Mouse (Mus musculus) heart, postnatal 0 days (tissue): ENCODE results near the gene Acads. TPM values are rescaled to one million over a fixed set of nuclear protein-coding genes. Genes with fewer than 3 reads are reported as not detected.
"Not testable (repeated sequence)": the region's sequence is repeated elsewhere in the genome, so short reads cannot be mapped to it uniquely, and the experiment has no call there.

Source experiments
- ATAC-seq: fragments of 200-750 bp; cut with Nextera tagmentation; 2 replicates; pipeline ENCODE4 v1.8.0; 2017; ENCODE audit warnings: low read depth, moderate number of reproducible peaks, moderate library complexity; ENCODE audit not compliant: insufficient read depth
- DNase-seq: peaks from one replicate; pipeline ENCODE4 v3.0.0-alpha.2; 2016; ENCODE audit warnings: low spot score
- H3K27ac ChIP-seq: fragments of 300-500 bp; sonication (generic); 2 replicates; pipeline ENCODE4 v1.5.1; 2014; ENCODE audit warnings: low read depth, mild to moderate bottlenecking
- H3K27me3 ChIP-seq: fragments of 300-500 bp; sonication (generic); 2 replicates; pipeline ENCODE4 v1.6.1; 2014; ENCODE audit warnings: low read length, mixed read lengths; ENCODE audit not compliant: control insufficient read depth, insufficient read depth
- H3K36me3 ChIP-seq: fragments of 300-500 bp; sonication (generic); replicated peaks from 2 replicates; pipeline ENCODE4 v1.6.1; 2014; ENCODE audit warnings: low read length, mixed read lengths; ENCODE audit not compliant: control insufficient read depth, insufficient read depth
- H3K4me1 ChIP-seq: fragments of 300-500 bp; sonication (generic); 2 replicates; pipeline ENCODE4 v1.6.1; 2014; ENCODE audit warnings: antibody characterized with exemption; ENCODE audit not compliant: control insufficient read depth, insufficient read depth
- H3K4me2 ChIP-seq: fragments of 300-500 bp; sonication (generic); 2 replicates; pipeline ENCODE4 v1.6.1; 2014; ENCODE audit warnings: low read depth, mild to moderate bottlenecking, low read length, moderate library complexity
- H3K4me3 ChIP-seq: fragments of 300-500 bp; sonication (generic); 2 replicates; pipeline ENCODE4 v1.5.1; 2014; ENCODE audit warnings: low read depth, low read length
- H3K9ac ChIP-seq: fragments of 300-500 bp; sonication (generic); replicated peaks from 2 replicates; pipeline ENCODE4 v1.6.1; 2014; ENCODE audit warnings: low read depth, low read length, mixed read lengths
- H3K9me3 ChIP-seq: fragments of 300-500 bp; sonication (generic); replicated peaks from 2 replicates; pipeline ENCODE4 v1.6.1; 2016; ENCODE audit warnings: low read length; ENCODE audit not compliant: control insufficient read depth
- CTCF ChIP-seq: IDR thresholded peaks from 2 replicates; pipeline ENCODE4 v1.5.1; 2016; ENCODE audit warnings: antibody characterized with exemption, control low read depth, low read depth
- EP300 ChIP-seq: IDR thresholded peaks from 2 replicates; pipeline ENCODE4 v1.6.1; 2016; ENCODE audit warnings: antibody characterized with exemption, low read depth
- WGBS: fragments of 180-500 bp; shearing (Covaris S2); extraction: QIAGEN DNeasy Blood & Tissue Kit; methylation state at CpG from one replicate; pipeline ENCODE4 v1.1.7; 2014; 5-methylcytosine and 5-hydroxymethylcytosine counted together
- polyA plus RNA-seq: library from polyadenylated mRNA; unstranded; fragments of >200 nt; fragmentation: Nextera tagmentation; extraction: Ambion mirVana; gene quantifications from 2 replicates; pipeline ENCODE4 v1.2.1, GENCODE M21; 2015
- total RNA-seq: library from RNA; depleted of rRNA; stranded (reverse); fragments of >200 nt; gene quantifications from 2 replicates; pipeline ENCODE4 v1.2.3, GENCODE M21; 2014; ENCODE audit warnings: low replicate concordance

Gene Acads
- total and polyA plus RNA-seq, 2 experiments from 2014 or later = 208 to 288 TPM

DNA sequence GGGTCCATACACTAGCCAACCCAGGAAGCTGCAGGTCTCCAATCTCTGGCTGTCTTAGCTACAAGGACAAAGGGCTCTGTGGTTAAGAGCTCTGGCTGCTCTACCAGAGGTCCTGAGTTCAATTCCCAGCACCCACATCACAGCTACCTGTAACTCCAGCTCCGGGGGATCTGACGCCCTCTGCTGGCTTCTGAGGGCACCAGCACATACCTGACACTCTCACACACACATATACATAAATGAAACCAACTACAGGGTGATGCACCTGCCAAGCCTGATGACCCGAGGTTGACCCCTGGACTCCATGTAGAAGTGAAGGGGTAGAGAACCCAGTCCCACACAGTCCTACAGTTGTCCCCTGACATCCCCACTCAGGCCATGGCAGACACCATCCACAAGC lies 2.7 kb downstream of the Acads start:
- DNase-seq (no peak), ATAC-seq (no peak)
- no peak overlapping the region for H3K9ac ChIP-seq
- H3K36me3 ChIP-seq = peaks cover 35% of the 10 kb centered on the region
- TF ChIP-seq EP300 (no peak), CTCF (no peak)
- no peak overlapping the region for H3K4me2 ChIP-seq
- H3K4me1 ChIP-seq = 0 out of 2 replicates have a peak, but pooled peaks cover 3% of the 10 kb centered on the region
- WGBS = 92% methylated on average over 3 of the region's 3 CpGs
- H3K27ac ChIP-seq = no peak overlapping the region
- H3K4me3 ChIP-seq = no peak overlapping the region
- no peaks in the 10 kb centered on the region for H3K9me3 ChIP-seq
- H3K27me3 ChIP-seq = no peaks in the 10 kb centered on the region

DNA sequence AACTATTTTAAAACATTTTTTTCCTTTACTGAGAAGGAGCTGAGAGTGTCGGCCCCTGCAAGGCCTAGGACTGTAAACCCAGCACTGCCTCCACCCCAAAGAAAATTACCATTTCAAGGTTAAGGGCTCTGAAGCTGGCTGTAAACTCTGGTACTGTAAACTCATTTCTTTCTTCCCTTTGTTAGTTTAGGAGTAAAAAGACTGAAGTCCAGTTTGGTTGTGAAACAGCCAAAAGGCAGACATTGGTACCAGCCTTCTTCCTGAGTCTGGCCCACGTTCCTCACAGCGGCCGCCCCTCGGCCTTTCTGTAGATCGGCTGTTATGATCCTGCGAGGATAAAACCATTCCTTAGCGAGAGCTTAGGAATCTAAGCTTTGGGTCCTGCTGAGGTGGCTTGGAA lies 4.6 kb downstream of the Acads start:
- H3K27ac ChIP-seq = no peak overlapping the region
- no peak for TF ChIP-seq CTCF
- TF ChIP-seq EP300 = no peak
- H3K4me2 ChIP-seq = no peak overlapping the region
- no peaks in the 10 kb centered on the region for H3K27me3 ChIP-seq
- no peak overlapping the region for H3K4me3 ChIP-seq
- peaks cover 50% of the 10 kb centered on the region for H3K36me3 ChIP-seq
- no peak overlapping the region for H3K9ac ChIP-seq
- ATAC-seq = no peak
- H3K9me3 ChIP-seq = no peaks in the 10 kb centered on the region
- H3K4me1 ChIP-seq = 0 out of 2 replicates have a peak, but pooled peaks cover 3% of the 10 kb centered on the region
- DNase-seq = no peak
- WGBS = 94% methylated on average over 8 of the region's 8 CpGs

DNA sequence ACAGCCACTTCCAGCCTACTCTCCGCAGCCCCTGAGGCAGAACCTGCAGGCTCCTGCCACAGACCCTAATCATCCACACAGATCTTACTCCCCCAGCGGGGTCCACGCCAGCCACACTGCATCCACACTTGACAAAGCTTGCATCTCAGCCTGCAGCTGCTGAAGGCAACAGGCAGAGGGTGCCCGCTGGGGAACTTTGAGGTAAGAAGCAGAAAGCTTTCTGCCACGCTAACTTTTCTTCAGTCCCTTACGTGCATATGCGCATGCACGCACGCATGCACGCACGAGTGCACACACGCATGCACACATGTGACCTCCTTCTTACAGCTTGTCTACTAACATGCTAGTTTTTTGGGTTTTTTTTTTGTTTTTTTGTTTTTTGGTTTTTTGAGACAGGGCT lies 5.9 kb downstream of the Acads start:
- Histone ChIP-seq H3K9ac (no peak overlapping the region), H3K36me3 (peaks cover 50% of the 10 kb centered on the region), H3K27ac (no peak overlapping the region), H3K4me1 (0 out of 2 replicates have a peak, but pooled peaks cover under 1% of the 10 kb centered on the region), H3K27me3 (no peaks in the 10 kb centered on the region), H3K9me3 (no peaks in the 10 kb centered on the region), H3K4me2 (no peak overlapping the region), H3K4me3 (no peak overlapping the region)
- WGBS = 92% methylated on average over 12 of the region's 12 CpGs
- no peak for ATAC-seq
- TF ChIP-seq EP300 = no peak
- no peak for TF ChIP-seq CTCF
- no peak for DNase-seq

DNA sequence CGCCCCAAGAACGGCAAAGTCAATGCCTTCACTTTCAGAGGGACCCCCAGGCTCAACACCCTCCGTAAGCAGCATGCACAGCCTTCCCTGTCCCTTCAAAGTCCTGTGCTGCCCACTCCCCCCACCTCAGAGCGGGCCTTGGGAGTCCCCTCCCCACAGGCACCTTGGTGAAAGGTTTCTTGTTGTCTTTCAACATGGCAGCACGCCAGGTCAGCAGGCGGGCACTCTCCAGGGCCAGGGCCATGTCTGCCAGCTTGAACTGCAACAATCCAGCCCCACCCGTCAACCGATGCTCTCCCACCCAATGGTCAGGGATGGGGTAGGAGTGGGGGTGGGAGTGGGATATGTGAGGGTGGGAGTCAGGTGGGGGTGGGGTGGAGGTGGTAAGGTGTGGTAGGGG lies 8.0 kb downstream of the Acads start:
- Histone ChIP-seq H3K4me3 (no peak overlapping the region), H3K4me2 (no peak overlapping the region), H3K27ac (no peak overlapping the region), H3K4me1 (no peaks in the 10 kb centered on the region), H3K9me3 (no peaks in the 10 kb centered on the region), H3K9ac (no peak overlapping the region), H3K27me3 (no peaks in the 10 kb centered on the region), H3K36me3 (peaks cover 37% of the 10 kb centered on the region)
- TF ChIP-seq EP300 (no peak), CTCF (no peak)
- DNase-seq (no peak), ATAC-seq (no peak)
- WGBS = 85% methylated on average over 8 of the region's 8 CpGs

DNA sequence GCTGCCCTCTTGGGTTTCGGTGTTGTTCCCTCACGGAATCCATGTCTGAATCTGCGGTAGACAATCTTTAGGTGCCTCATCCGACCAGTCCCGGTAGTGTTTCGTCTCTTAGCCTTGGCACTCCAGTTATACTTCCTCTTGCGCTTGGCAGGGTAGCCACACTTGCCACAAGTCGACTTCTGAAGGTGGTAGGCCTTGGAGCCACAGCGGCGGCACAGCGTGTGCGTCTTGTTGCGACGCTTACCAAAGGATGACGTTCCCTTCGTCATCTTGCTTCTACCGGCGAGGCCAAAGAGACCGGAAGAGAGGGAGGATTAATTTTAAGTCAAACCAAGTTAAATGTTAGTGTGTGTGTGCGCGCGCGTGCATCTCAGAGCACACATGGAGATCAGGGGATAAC lies 15.9 kb downstream of the Acads start:
- H3K27ac ChIP-seq, H3K9ac ChIP-seq, H3K9me3 ChIP-seq, H3K4me3 ChIP-seq, DNase-seq, H3K4me2 ChIP-seq, H3K4me1 ChIP-seq, ATAC-seq, H3K27me3 ChIP-seq: not testable (repeated sequence)
- 94% methylated on average over 23 of the region's 23 CpGs for WGBS
- H3K36me3 ChIP-seq = peaks cover 19% of the 10 kb centered on the region

DNA sequence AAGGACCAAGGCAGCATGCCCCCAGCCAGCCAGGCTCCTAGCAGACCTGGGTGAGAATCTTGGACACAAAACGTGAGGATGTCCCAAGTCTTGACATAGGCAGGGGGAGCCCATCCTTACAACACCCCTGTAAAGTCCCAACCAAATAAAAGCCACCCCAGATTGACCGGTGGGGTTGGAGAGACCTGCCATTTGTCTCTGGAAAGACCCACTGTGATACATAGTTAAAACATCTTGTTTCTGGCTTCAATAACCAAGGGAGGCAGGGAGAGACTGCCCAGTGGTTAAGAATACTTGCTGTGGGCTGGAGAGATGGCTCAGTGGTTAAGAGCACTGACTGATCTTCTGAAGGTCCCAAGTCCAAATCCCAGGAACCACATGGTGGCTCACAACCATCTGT lies 16.9 kb downstream of the Acads start:
- 80% methylated on average over 2 of the region's 2 CpGs for WGBS
- no peak for ATAC-seq

More for the DNA sequence above, 16.9 kb downstream of the Acads start:
- Histone ChIP-seq H3K27ac (no peak overlapping the region), H3K36me3 (peaks cover 29% of the 10 kb centered on the region), H3K4me1 (no peaks in the 10 kb centered on the region), H3K27me3 (no peaks in the 10 kb centered on the region), H3K4me2 (no peak overlapping the region), H3K9ac (no peak overlapping the region), H3K9me3 (no peaks in the 10 kb centered on the region), H3K4me3 (no peak overlapping the region)
- no peak for TF ChIP-seq EP300
- TF ChIP-seq CTCF = no peak
- no peak for DNase-seq
